Mouse (Mus musculus) lung, postnatal 0 days (tissue): ENCODE data around the gene Eef1a1.

Source experiments
- CTCF ChIP-seq: IDR thresholded peaks from 2 replicates; pipeline ENCODE4 v1.5.1; 2016; ENCODE audit warnings: antibody characterized with exemption, mild to moderate bottlenecking
- EP300 ChIP-seq: IDR thresholded peaks from 2 replicates; pipeline ENCODE4 v1.6.1; 2016; ENCODE audit warnings: antibody characterized with exemption, mild to moderate bottlenecking, control low read depth

DNA sequence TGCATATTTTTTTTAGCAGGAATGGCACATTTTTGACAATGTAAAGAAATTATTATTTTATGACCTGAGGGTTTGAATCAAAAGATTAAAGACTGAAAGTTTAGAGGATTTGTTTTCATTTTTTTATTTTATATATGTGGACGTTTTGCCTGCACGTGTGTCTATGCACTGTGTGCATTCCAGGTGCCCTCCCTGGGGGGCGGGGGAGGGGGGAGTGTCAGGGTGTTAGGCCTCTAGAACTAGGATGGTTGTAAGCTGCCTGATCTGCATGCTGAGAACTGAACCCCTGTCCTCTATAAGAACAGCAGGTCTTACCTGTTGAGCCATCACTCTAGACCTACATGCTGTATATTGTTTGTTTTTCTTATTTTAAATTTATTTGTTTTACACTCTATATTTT, 4.3 kb downstream of the Eef1a1 start:
- no peak for TF ChIP-seq CTCF
- no peak for TF ChIP-seq EP300
